Mouse (Mus musculus): Measurements from ENCODE around the gene Gm1527. TPM values are rescaled to one million over a fixed set of nuclear protein-coding genes. Genes with fewer than 3 reads are reported as not detected.

Gene Gm1527
- polyA plus RNA-seq, 1 experiment from 2014 or later, result not detected

Other genes starting within 250 kb of the Gm1527 start
- 14.3 and 21.9 TPM in 2 replicates for gene Slc2a2, start 194.7 kb upstream of the Gm1527 start, polyA plus RNA-seq (2015; fragmentation: Nextera tagmentation; extraction: Ambion mirVana)
- gene Eif5a2, start 111.3 kb upstream of the Gm1527 start, polyA plus RNA-seq (2015; fragmentation: Nextera tagmentation; extraction: Ambion mirVana), result 3.0 and 3.5 TPM in 2 replicates
- 324 and 343 TPM in 2 replicates for gene Rpl22l1, start 87.2 kb upstream of the Gm1527 start, polyA plus RNA-seq (2015; fragmentation: Nextera tagmentation; extraction: Ambion mirVana)
- 0.33 and 0.50 TPM in 2 replicates for gene Egfem1, start 189.4 kb downstream of the Gm1527 start, polyA plus RNA-seq (2015; fragmentation: Nextera tagmentation; extraction: Ambion mirVana)